Comparison of ENCODE assay signal across 10 mouse cellular contexts in genomic region chr16:24886346-24886745, GRCm38 (mm10).
A peak's percentile ranks its signal among the peaks of the same experiment; 100 is the strongest.
DNase-seq lines count a peak whose midpoint lies in the region; TF ChIP-seq lines count a peak whose summit lies in the region.
"Had no signal": no experiment of that assay in that cellular context is flagged by ENCODE, and none has a peak within 500 bp of the region (broad histone marks: within the 10 kb centered on the region; RNA-seq: fewer than 3 reads in every experiment).

No protein-coding gene starts in this region.

- no peak overlapping the region for H3K4me3 ChIP-seq in gastrocnemius, adult 2 months
- H3K4me3 ChIP-seq: embryonic facial prominence, embryonic 12.5 days had no signal

- peak overlapping the region; percentile 16 for H3K27ac ChIP-seq in gastrocnemius, adult 2 months
- H3K27ac ChIP-seq: liver, embryonic 14.5 days had no signal

- DNase-seq in gastrocnemius, adult 2 months = peak; percentile 53
- no peak for DNase-seq in gastrocnemius, postnatal 36 days
- DNase-seq in thymus, postnatal 10 days (ENCODE audit: low spot score in 2 of 2) = peak; percentile 11 to 24
- no peak for DNase-seq in thymus, postnatal 0 days (ENCODE audit: low spot score)
- DNase-seq in kidney, adult 9 months = peak; percentile 62
- peak; percentile 46 for DNase-seq in thymus, postnatal 4 days
- DNase-seq in left cerebral cortex, postnatal 36 days (ENCODE audit: low spot score in 2 of 2) = no peak
- DNase-seq in left cerebral cortex, postnatal 25 days (ENCODE audit: low spot score in 2 of 2) = no peak

- intact Hi-C loops in gastrocnemius, adult 2 months (cut with DNase I) = no loop called here
- intact Hi-C loops in gastrocnemius, postnatal 36 days (cut with DNase I) = no loop called here
- intact Hi-C loops in left cerebral cortex, postnatal 36 days (cut with DNase I) = loop anchor here (10.0 kb wide), 1 partner anchor 168 kb away; no protein-coding TSS in a partner anchor
- intact Hi-C loops in left cerebral cortex, postnatal 25 days (cut with DNase I) = loop anchor here (10.0 kb wide), 1 partner anchor 168 kb away; no protein-coding TSS in a partner anchor

- TF ChIP-seq CTCF in gastrocnemius, adult 2 months (IDR thresholded peaks at IDR 0.05) = no peak

Comparison
In these comparisons a context has a peak if more than half of its experiments do, and no peak if none do; other contexts are left out.
1. DNase-seq: peak in gastrocnemius, adult 2 months (single experiment), thymus, postnatal 10 days (2 of 2), kidney, adult 9 months (single experiment) and thymus, postnatal 4 days (single experiment); none in gastrocnemius, postnatal 36 days (0 of 2), thymus, postnatal 0 days (single experiment), left cerebral cortex, postnatal 36 days (0 of 2) and left cerebral cortex, postnatal 25 days (0 of 2).
2. intact Hi-C loops: an anchor here in left cerebral cortex, postnatal 36 days (10.0 kb wide) and left cerebral cortex, postnatal 25 days (10.0 kb wide); none called in gastrocnemius, adult 2 months and gastrocnemius, postnatal 36 days.